Mouse (Mus musculus) left cerebral cortex, adult 8-10 months (tissue): Measurements from ENCODE around the gene Chit1. TPM values are rescaled to one million over a fixed set of nuclear protein-coding genes. Genes with fewer than 3 reads are reported as not detected.
A peak's percentile ranks its signal among the peaks of the same experiment; 100 is the strongest.

Experiments
- DNase-seq, 2 experiments: peaks; one replicate each; pipeline ENCODE4 v3.0.0; 2022; ENCODE audit warnings: low spot score in 2 of 2
- total RNA-seq, 4 experiments: library from RNA; stranded (reverse); gene quantifications; 2 replicates each; pipeline ENCODE4 v1.2.4; 2022

Gene Chit1
- total RNA-seq, 4 experiments from 2014 or later, result 0.19 TPM; not detected in 3

GRCm38 (mm10) chr1:134098726-134099515 lies 12.1 kb upstream of the Chit1 start:
- DNase-seq, result peak in 1 of 2 experiments; percentile 69

- no peak for DNase-seq
These were observed 11.4 kb upstream of the Chit1 start for GRCm38 (mm10) chr1:134099516-134100235.

GRCm38 (mm10) chr1:134100401-134100800 lies 10.6 kb upstream of the Chit1 start:
- DNase-seq, result no peak

- DNase-seq, result no peak
These were observed 10.1 kb upstream of the Chit1 start for GRCm38 (mm10) chr1:134100928-134101327.

- no peak for DNase-seq
These were observed 9.4 kb upstream of the Chit1 start for GRCm38 (mm10) chr1:134101593-134101992.

GRCm38 (mm10) chr1:134103861-134104260 lies 7.2 kb upstream of the Chit1 start:
- no peak for DNase-seq

- no peak for DNase-seq
These were observed 5.8 kb upstream of the Chit1 start for GRCm38 (mm10) chr1:134105043-134105763.

GRCm38 (mm10) chr1:134105764-134106430 lies 5.1 kb upstream of the Chit1 start:
- no peak for DNase-seq

- no peak for DNase-seq
These were observed 4.3 kb upstream of the Chit1 start for GRCm38 (mm10) chr1:134106719-134107118.

GRCm38 (mm10) chr1:134107777-134108176 lies 3.3 kb upstream of the Chit1 start:
- DNase-seq, result no peak

GRCm38 (mm10) chr1:134110015-134110414 lies 1.0 kb upstream of the Chit1 start:
- DNase-seq, result no peak

- DNase-seq, result no peak
These were observed 593 bp upstream of the Chit1 start for GRCm38 (mm10) chr1:134110449-134110848.

GRCm38 (mm10) chr1:134113560-134113959 lies 2.5 kb downstream of the Chit1 start:
- no peak for DNase-seq

- DNase-seq, result no peak
These were observed 3.0 kb downstream of the Chit1 start for GRCm38 (mm10) chr1:134114018-134114417.

- no peak for DNase-seq
These were observed 3.7 kb downstream of the Chit1 start for GRCm38 (mm10) chr1:134114730-134115129.

- no peak for DNase-seq
These were observed 4.4 kb downstream of the Chit1 start for GRCm38 (mm10) chr1:134115424-134115823.

GRCm38 (mm10) chr1:134117110-134117509 lies 6.1 kb downstream of the Chit1 start:
- no peak for DNase-seq

GRCm38 (mm10) chr1:134120179-134120578 lies 9.1 kb downstream of the Chit1 start:
- DNase-seq, result peak; percentile 55 to 90

GRCm38 (mm10) chr1:134122195-134122594 lies 11.2 kb downstream of the Chit1 start:
- no peak for DNase-seq

- no peak for DNase-seq
These were observed 22.3 kb downstream of the Chit1 start for GRCm38 (mm10) chr1:134133316-134133715.

GRCm38 (mm10) chr1:134136351-134136750 lies 25.3 kb downstream of the Chit1 start:
- no peak for DNase-seq
